Mouse (Mus musculus): ENCODE results near the gene Trip13. TPM values are rescaled to one million over a fixed set of nuclear protein-coding genes. Genes with fewer than 3 reads are reported as not detected.

The Trip13 gene
- polyA plus RNA-seq, 1 experiment from 2014 or later = 73.7 TPM

GRCm38 (mm10) chr13:73879824-73880223 lies 57.8 kb downstream of the Trip13 start:
- peaks cover 4% of the 10 kb centered on the region; the same call in 1 of the 2 replicates for H3K9me3 ChIP-seq
- 83% methylated on average over 5 of the region's 5 CpGs for WGBS
- H3K4me1 ChIP-seq = peaks cover 10% of the 10 kb centered on the region
- peak; percentile 35 for DNase-seq (ENCODE audit: low spot score)
- H3K36me3 ChIP-seq (replicated peaks) = no peaks in the 10 kb centered on the region
- no peak overlapping the region for H3K4me3 ChIP-seq
- no peak overlapping the region for H3K27ac ChIP-seq (replicated peaks)
- H3K27me3 ChIP-seq (replicated peaks; ENCODE audit: low read depth, poor library complexity, severe bottlenecking) = no peaks in the 10 kb centered on the region

DNA sequence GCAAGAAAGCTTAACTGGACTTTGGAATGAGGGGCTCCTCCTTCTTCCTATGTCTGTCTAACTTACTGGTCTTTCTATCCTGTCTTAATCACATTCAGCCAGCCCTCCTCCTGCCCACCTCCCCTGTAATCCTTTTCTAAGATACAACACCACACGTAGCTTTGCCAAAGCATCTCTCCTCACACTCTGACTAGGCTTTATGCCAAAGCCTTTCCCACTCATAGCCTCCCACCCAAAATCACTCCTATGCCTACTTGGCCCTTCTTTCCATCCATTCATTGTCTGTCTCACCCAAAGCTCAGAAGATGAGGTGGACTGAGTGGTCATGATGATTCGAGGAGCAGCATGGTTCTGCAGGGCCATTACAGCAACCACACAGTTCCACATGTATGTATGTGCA lies 65.4 kb downstream of the Trip13 start:
- no peak for DNase-seq (ENCODE audit: low spot score)
- WGBS = 76% methylated on average over 2 of the region's 2 CpGs
- H3K27ac ChIP-seq (replicated peaks) = no peak overlapping the region

More for the DNA sequence above, 65.4 kb downstream of the Trip13 start:
- Histone ChIP-seq H3K36me3 (replicated peaks) (no peaks in the 10 kb centered on the region), H3K9me3 (no peaks in the 10 kb centered on the region), H3K4me3 (no peak overlapping the region), H3K27me3 (replicated peaks; ENCODE audit: low read depth, poor library complexity, severe bottlenecking) (no peaks in the 10 kb centered on the region), H3K4me1 (peaks cover 10% of the 10 kb centered on the region)

Small RNAs within 50 kb of the gene (microRNA-seq; reads per million reads assigned to microRNA genes)
- not detected for gene Gm25197

Other genes with a start within 250 kb of the Trip13 start
- 0.08 and 0.34 TPM in 2 replicates for gene Slc6a19, start 232.9 kb downstream of the Trip13 start, polyA plus RNA-seq (2016; fragmentation: Nextera tagmentation; extraction: Ambion mirVana)
- 53.5 and 55.8 TPM in 2 replicates for gene Slc12a7, start 204.7 kb downstream of the Trip13 start, polyA plus RNA-seq (2016; fragmentation: Nextera tagmentation; extraction: Ambion mirVana)
- 20.8 and 26.2 TPM in 2 replicates for gene Nkd2, start 90.2 kb downstream of the Trip13 start, polyA plus RNA-seq (2016; fragmentation: Nextera tagmentation; extraction: Ambion mirVana)
- gene Brd9, start within 50 bp of the Trip13 start, polyA plus RNA-seq (2016; fragmentation: Nextera tagmentation; extraction: Ambion mirVana) = 50.6 and 57.3 TPM in 2 replicates
- not detected in 2 replicates for gene Zdhhc11, start 26.1 kb upstream of the Trip13 start, polyA plus RNA-seq (2016; fragmentation: Nextera tagmentation; extraction: Ambion mirVana)
- gene Tppp, start 71.6 kb upstream of the Trip13 start, polyA plus RNA-seq (2016; fragmentation: Nextera tagmentation; extraction: Ambion mirVana) = 0.59 and 0.64 TPM in 2 replicates
- gene Cep72, start 124.5 kb upstream of the Trip13 start, polyA plus RNA-seq (2016; fragmentation: Nextera tagmentation; extraction: Ambion mirVana) = 22.1 and 25.0 TPM in 2 replicates
- gene Slc9a3, start 183.7 kb upstream of the Trip13 start, polyA plus RNA-seq (2016; fragmentation: Nextera tagmentation; extraction: Ambion mirVana) = 0.02 TPM in 1 of 2 replicates, not detected in the other